Mouse (Mus musculus): ENCODE measurements at regions not wholly inside any gene's neighbourhood (a gene's known extent, or its start where the extent isn't known, plus 50 kb on each side); places are given as distances from the start of the nearest gene placed in this dataset.

- DNase-seq: no peak
These were observed 74.0 kb downstream of the Adamts15 start for GRCm38 (mm10) chr9:30848249-30848648.

- DNase-seq: no peak
These were observed 76.5 kb downstream of the Adamts15 start for GRCm38 (mm10) chr9:30845609-30846290.

GRCm38 (mm10) chr9:30844079-30844563 lies 78.1 kb downstream of the Adamts15 start:
- no peak for DNase-seq

GRCm38 (mm10) chr9:30834908-30835307 lies 87.3 kb downstream of the Adamts15 start:
- DNase-seq: no peak

GRCm38 (mm10) chr9:30834565-30834905 lies 87.7 kb downstream of the Adamts15 start:
- DNase-seq: no peak

- DNase-seq: no peak
These were observed 88.3 kb downstream of the Adamts15 start for GRCm38 (mm10) chr9:30833836-30834564.

- no peak for DNase-seq
These were observed 92.9 kb downstream of the Adamts15 start for GRCm38 (mm10) chr9:30829158-30829870.

- no peak for DNase-seq
These were observed 94.5 kb downstream of the Adamts15 start for GRCm38 (mm10) chr9:30827780-30828179.

- no peak for DNase-seq
These were observed 98.1 kb downstream of the Adamts15 start for GRCm38 (mm10) chr9:30824056-30824625.

GRCm38 (mm10) chr9:30820806-30821375 lies 101.4 kb downstream of the Adamts15 start:
- no peak for DNase-seq

GRCm38 (mm10) chr9:30813246-30813645 lies 109.0 kb downstream of the Adamts15 start:
- no peak for DNase-seq

- no peak for DNase-seq
These were observed 111.4 kb downstream of the Adamts15 start for GRCm38 (mm10) chr9:30810843-30811242.

- DNase-seq: no peak
These were observed 112.0 kb downstream of the Adamts15 start for GRCm38 (mm10) chr9:30810290-30810689.

GRCm38 (mm10) chr9:30808863-30809491 lies 113.3 kb downstream of the Adamts15 start:
- DNase-seq: no peak

GRCm38 (mm10) chr9:30803755-30804532 lies 118.3 kb downstream of the Adamts15 start:
- DNase-seq: no peak

- no peak for DNase-seq
These were observed 119.4 kb downstream of the Adamts15 start for GRCm38 (mm10) chr9:30802826-30803225.

GRCm38 (mm10) chr9:30794701-30795407 lies 127.4 kb downstream of the Adamts15 start:
- DNase-seq: no peak

- DNase-seq: no peak
These were observed 141.0 kb downstream of the Adamts15 start for GRCm38 (mm10) chr9:30781221-30781620.

- DNase-seq: no peak
These were observed 144.4 kb downstream of the Adamts15 start for GRCm38 (mm10) chr9:30777816-30778215.

- no peak for DNase-seq
These were observed 147.1 kb downstream of the Adamts15 start for GRCm38 (mm10) chr9:30775161-30775560.

- DNase-seq: no peak
These were observed 149.8 kb downstream of the Adamts15 start for GRCm38 (mm10) chr9:30772456-30772855.

Data from right cerebral cortex, adult 18-20 months (tissue).